Mouse (Mus musculus) forebrain, embryonic 11.5 days (tissue): ENCODE results near the gene Gm20388. TPM values are rescaled to one million over a fixed set of nuclear protein-coding genes. Genes with fewer than 3 reads are reported as not detected.

ENCODE experiments used
- ATAC-seq: fragments of 200-750 bp; cut with Nextera tagmentation; replicated peaks from 2 replicates; pipeline ENCODE4 v1.8.0; 2017; ENCODE audit warnings: moderate TSS enrichment; ENCODE audit not compliant: low FRiP score
- DNase-seq: peaks from one replicate; pipeline ENCODE4 v3.0.0-alpha.2; 2017; ENCODE audit warnings: low spot score
- H3K27ac ChIP-seq: fragments of 300-500 bp; sonication (generic); 2 replicates; pipeline ENCODE4 v1.5.1; 2014; ENCODE audit warnings: low read depth, low read length
- H3K27me3 ChIP-seq: fragments of 300-500 bp; sonication (generic); 2 replicates; pipeline ENCODE4 v1.6.1; 2014; ENCODE audit warnings: mild to moderate bottlenecking, low read length, mixed read lengths; ENCODE audit not compliant: control insufficient read depth, insufficient read depth
- H3K36me3 ChIP-seq: fragments of 300-500 bp; sonication (generic); 2 replicates; pipeline ENCODE4 v1.6.1; 2014; ENCODE audit warnings: mild to moderate bottlenecking, low read length, moderate library complexity, mixed read lengths; ENCODE audit not compliant: control insufficient read depth, insufficient read depth
- H3K4me1 ChIP-seq: fragments of 300-500 bp; sonication (generic); replicated peaks from 2 replicates; pipeline ENCODE4 v1.6.1; 2014; ENCODE audit warnings: low read length, mixed read lengths; ENCODE audit not compliant: control insufficient read depth, insufficient read depth
- H3K4me2 ChIP-seq: fragments of 300-500 bp; sonication (generic); 2 replicates; pipeline ENCODE4 v1.6.1; 2014; ENCODE audit warnings: low read depth, mild to moderate bottlenecking, low read length, moderate library complexity, mixed read lengths; ENCODE audit not compliant: severe bottlenecking
- H3K4me3 ChIP-seq: fragments of 300-500 bp; sonication (generic); 2 replicates; pipeline ENCODE4 v1.5.1; 2014; ENCODE audit warnings: low read depth, low read length
- H3K9ac ChIP-seq: fragments of 300-500 bp; sonication (generic); 2 replicates; pipeline ENCODE4 v1.6.1; 2014; ENCODE audit warnings: low read length
- H3K9me3 ChIP-seq: fragments of 300-500 bp; sonication (generic); 2 replicates; pipeline ENCODE4 v1.6.1; 2016; ENCODE audit warnings: low read length, mixed read lengths; ENCODE audit not compliant: control insufficient read depth
- WGBS: fragments of 180-500 bp; shearing (Covaris S2); extraction: QIAGEN DNeasy Blood & Tissue Kit; methylation state at CpG from one replicate; pipeline ENCODE4 v1.1.7; 2014; 5-methylcytosine and 5-hydroxymethylcytosine counted together
- polyA plus RNA-seq: library from polyadenylated mRNA; unstranded; fragments of >200 nt; fragmentation: Nextera tagmentation; extraction: Ambion mirVana; gene quantifications from 2 replicates; pipeline ENCODE4 v1.2.1, GENCODE M21; 2014

Gm20388 gene
- polyA plus RNA-seq, 1 experiment from 2014 or later = not detected

DNA sequence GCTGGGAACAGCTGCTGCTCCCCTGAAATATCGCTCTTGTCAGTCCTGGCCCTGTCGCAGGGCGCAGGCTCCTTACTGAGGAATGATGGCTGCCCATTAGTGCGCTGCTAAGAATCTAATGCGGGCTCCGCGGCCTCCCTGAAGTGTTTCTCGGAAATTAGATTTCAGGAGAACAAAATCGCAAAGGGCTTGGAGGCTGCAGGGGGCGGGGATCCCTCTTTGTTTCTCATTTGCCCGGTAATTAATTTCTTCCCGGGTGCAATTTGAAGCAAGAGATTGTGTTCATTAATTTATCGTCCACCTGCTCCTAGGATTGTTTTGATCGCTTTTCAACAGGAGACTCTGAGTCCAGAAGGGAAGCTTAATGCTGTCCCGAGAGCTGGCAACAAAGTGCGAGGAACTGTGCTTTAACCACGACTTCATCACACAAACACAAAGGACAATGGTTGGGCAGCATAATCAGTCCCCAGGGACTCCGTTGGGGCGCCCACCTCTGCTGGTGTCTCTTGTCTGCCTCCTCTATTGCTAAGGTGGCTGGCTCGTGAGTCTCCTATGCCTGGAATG lies 4230.3 kb downstream of the Gm20388 start:
- Histone ChIP-seq H3K9me3 (no peaks in the 10 kb centered on the region), H3K4me3 (no peak overlapping the region), H3K9ac (peak overlapping the region; percentile 9; the same call in 1 of the 2 replicates), H3K27me3 (peaks cover 22% of the 10 kb centered on the region), H3K4me2 (peak overlapping the region; percentile 36; the same call in 1 of the 2 replicates), H3K36me3 (no peaks in the 10 kb centered on the region), H3K27ac (peak overlapping the region; percentile 55), H3K4me1 (peaks cover 10% of the 10 kb centered on the region; the same call in 1 of the 2 replicates)
- WGBS = 10% methylated on average over 20 of the region's 20 CpGs
- peak; percentile 82 for DNase-seq
- ATAC-seq = peak; percentile 69

DNA sequence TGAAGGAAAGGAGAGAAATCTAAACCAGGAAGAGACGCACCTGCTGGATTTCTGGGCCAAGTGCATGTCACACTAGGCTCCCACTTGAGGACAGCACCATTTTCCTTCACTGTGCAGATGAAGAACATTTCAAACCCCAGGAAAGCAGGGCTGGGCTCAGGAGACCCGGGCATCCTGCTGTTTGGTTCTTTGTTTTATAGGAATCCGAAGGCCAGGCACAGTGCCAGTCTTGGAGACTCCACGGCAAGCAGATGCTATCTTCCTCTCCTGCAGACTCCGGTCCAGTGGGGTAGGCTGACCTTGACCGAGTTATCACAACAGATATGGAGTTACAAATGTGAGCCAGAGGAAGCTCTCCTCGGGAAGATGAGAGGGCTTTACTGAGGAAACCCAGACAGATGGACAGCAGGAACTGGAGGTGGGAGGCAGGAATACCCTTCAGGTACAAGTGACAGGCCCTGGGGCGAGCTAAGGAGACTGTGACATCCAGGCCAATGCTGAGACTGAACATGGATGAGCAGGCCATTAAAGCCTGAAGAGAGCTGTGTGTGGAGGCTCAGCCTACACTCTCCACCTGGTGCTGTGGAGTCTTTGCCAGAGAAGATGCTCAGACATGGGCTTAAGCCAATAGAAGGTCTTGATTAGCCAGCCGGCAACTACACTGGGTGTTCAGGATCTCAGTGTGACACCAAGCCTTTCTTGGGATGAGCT lies 4231.2 kb downstream of the Gm20388 start:
- H3K4me2 ChIP-seq = no peak overlapping the region
- no peaks in the 10 kb centered on the region for H3K9me3 ChIP-seq
- H3K4me3 ChIP-seq = no peak overlapping the region
- no peaks in the 10 kb centered on the region for H3K36me3 ChIP-seq
- peaks cover 22% of the 10 kb centered on the region for H3K27me3 ChIP-seq
- H3K4me1 ChIP-seq = peaks cover 10% of the 10 kb centered on the region; the same call in 1 of the 2 replicates
- ATAC-seq (no peak), DNase-seq (no peak)
- WGBS = 60% methylated on average over 9 of the region's 9 CpGs
- no peak overlapping the region for H3K9ac ChIP-seq
- peak overlapping the region; percentile 13; the same call in 1 of the 2 replicates for H3K27ac ChIP-seq

DNA sequence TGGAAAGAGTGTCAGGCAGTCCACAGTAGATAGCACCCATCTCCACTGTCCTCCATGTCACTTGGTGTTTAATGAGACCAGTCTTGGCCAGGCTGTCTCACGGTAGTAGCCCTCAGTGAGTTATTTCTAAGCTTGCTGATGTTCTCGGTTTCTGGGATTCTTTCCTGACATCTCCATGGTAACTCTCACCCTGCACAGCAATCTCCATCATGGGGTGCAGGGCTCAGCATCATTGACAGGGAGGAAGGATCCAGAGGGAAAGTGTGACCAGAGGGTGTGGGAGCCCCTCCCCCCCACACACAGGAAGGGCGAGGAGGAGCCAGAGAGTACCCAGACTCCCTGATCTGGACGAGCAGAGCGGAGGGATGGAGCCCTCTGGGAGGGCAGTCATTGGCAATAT lies 4232.4 kb downstream of the Gm20388 start:
- Histone ChIP-seq H3K27ac (no peak overlapping the region), H3K27me3 (peaks cover 20% of the 10 kb centered on the region), H3K9me3 (no peaks in the 10 kb centered on the region), H3K4me3 (no peak overlapping the region), H3K36me3 (no peaks in the 10 kb centered on the region), H3K4me2 (no peak overlapping the region), H3K4me1 (peaks cover 10% of the 10 kb centered on the region; the same call in 1 of the 2 replicates), H3K9ac (no peak overlapping the region)
- DNase-seq = no peak
- ATAC-seq = no peak
- WGBS = 55% methylated on average over 5 of the region's 5 CpGs

GRCm38 (mm10) chr8:124143871-124144618 lies 4233.4 kb downstream of the Gm20388 start:
- Histone ChIP-seq H3K4me2 (no peak overlapping the region), H3K27ac (no peak overlapping the region), H3K27me3 (peaks cover 17% of the 10 kb centered on the region; the same call in 1 of the 2 replicates), H3K9ac (no peak overlapping the region), H3K4me3 (no peak overlapping the region), H3K9me3 (no peaks in the 10 kb centered on the region), H3K4me1 (peaks cover 10% of the 10 kb centered on the region; the same call in 1 of the 2 replicates), H3K36me3 (no peaks in the 10 kb centered on the region)
- ATAC-seq (peak; percentile 52), DNase-seq (peak; percentile 66)
- 70% methylated on average over 16 of the region's 16 CpGs for WGBS

- no peak for ATAC-seq
- Histone ChIP-seq H3K4me3 (no peak overlapping the region), H3K4me2 (no peak overlapping the region), H3K27ac (no peak overlapping the region), H3K4me1 (peaks cover 10% of the 10 kb centered on the region; the same call in 1 of the 2 replicates), H3K36me3 (no peaks in the 10 kb centered on the region), H3K9me3 (no peaks in the 10 kb centered on the region), H3K27me3 (peaks cover 14% of the 10 kb centered on the region; the same call in 1 of the 2 replicates), H3K9ac (no peak overlapping the region)
- WGBS = 67% methylated on average over 12 of the region's 12 CpGs
- no peak for DNase-seq
Observed at GRCm38 (mm10) chr8:124144619-124144980, 4234.0 kb downstream of the Gm20388 start.

DNA sequence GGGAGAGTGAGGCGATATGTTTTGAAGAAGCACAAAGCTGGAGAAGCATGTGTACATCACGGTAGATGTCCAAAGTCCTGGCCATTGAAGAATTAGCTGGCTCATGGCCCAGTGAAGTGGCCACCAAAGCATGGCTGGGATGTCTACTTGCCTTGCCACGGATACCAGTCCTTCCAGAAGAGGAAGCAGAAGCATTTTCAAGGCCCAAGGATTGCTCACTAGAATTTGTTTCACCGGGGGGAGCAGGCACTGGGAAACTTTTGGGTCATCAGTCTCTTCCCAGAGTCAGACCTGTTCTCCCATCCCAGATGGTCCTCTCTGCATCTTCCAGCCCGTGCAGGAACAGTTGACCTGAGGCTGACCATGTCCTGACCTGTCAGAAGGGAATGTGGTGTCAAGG lies 4235.6 kb downstream of the Gm20388 start:
- Histone ChIP-seq H3K4me3 (no peak overlapping the region), H3K4me2 (no peak overlapping the region), H3K27me3 (peaks cover 14% of the 10 kb centered on the region; the same call in 1 of the 2 replicates), H3K36me3 (no peaks in the 10 kb centered on the region), H3K9ac (no peak overlapping the region), H3K4me1 (peaks cover 3% of the 10 kb centered on the region; the same call in 1 of the 2 replicates), H3K9me3 (no peaks in the 10 kb centered on the region), H3K27ac (no peak overlapping the region)
- no peak for DNase-seq
- ATAC-seq = no peak
- WGBS = 90% methylated on average over 5 of the region's 5 CpGs

DNA sequence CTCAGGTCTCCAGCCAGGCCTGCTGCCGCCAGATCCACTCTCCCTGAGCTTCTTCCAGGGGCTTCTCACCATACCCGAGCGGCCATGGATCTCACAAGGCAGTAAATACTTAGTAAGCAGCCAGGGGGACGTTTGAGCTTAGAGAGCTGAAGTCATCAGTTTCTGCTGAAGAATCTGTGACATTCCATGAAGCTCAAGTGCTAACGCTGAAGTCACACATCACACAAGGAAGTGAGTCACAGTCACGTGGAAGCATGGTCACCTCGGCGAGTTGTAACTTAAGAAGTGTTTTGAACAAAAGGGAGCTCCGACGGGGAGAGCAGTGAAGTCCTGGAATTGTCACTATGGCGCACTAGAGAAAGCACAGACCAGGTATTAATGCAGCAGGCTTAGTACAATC lies 4239.4 kb downstream of the Gm20388 start:
- Histone ChIP-seq H3K27ac (no peak overlapping the region), H3K4me1 (no peaks in the 10 kb centered on the region; the same call in 1 of the 2 replicates), H3K27me3 (no peaks in the 10 kb centered on the region), H3K9ac (no peak overlapping the region), H3K9me3 (no peaks in the 10 kb centered on the region), H3K4me2 (no peak overlapping the region), H3K36me3 (no peaks in the 10 kb centered on the region), H3K4me3 (no peak overlapping the region)
- DNase-seq (no peak), ATAC-seq (no peak)
- WGBS = 84% methylated on average over 11 of the region's 11 CpGs

GRCm38 (mm10) chr8:124150536-124150935 lies 4239.9 kb downstream of the Gm20388 start:
- peak; percentile 33 for DNase-seq
- Histone ChIP-seq H3K9me3 (no peaks in the 10 kb centered on the region), H3K27ac (no peak overlapping the region), H3K4me2 (no peak overlapping the region), H3K9ac (no peak overlapping the region), H3K4me3 (no peak overlapping the region), H3K36me3 (no peaks in the 10 kb centered on the region), H3K27me3 (no peaks in the 10 kb centered on the region), H3K4me1 (no peaks in the 10 kb centered on the region; the same call in 1 of the 2 replicates)
- ATAC-seq = no peak
- 85% methylated on average over 5 of the region's 5 CpGs for WGBS
